Mouse (Mus musculus): Measurements from ENCODE around the gene Cdk14. TPM values are rescaled to one million over a fixed set of nuclear protein-coding genes. Genes with fewer than 3 reads are reported as not detected.

The Cdk14 gene
- polyA plus RNA-seq, 1 experiment from 2014 or later: 19.7 TPM

- H3K9me3 ChIP-seq (ENCODE audit: low read length): no peaks in the 10 kb centered on the region
- H3K36me3 ChIP-seq (ENCODE audit: insufficient read depth, low read length): no peaks in the 10 kb centered on the region
- peak; percentile 91 for TF ChIP-seq EP300 (IDR thresholded peaks at IDR 0.05)
- no peak for TF ChIP-seq CTCF (IDR thresholded peaks at IDR 0.05)
- peak; percentile 89 for ATAC-seq
- WGBS: 15% methylated on average over 3 of the region's 3 CpGs
- no peak overlapping the region for H3K4me2 ChIP-seq (replicated peaks; ENCODE audit: low read depth, low read length)
- peaks cover 6% of the 10 kb centered on the region; the same call in 1 of the 2 replicates for H3K4me1 ChIP-seq (ENCODE audit: insufficient read depth, low read depth, low read length)
- no peak overlapping the region for H3K9ac ChIP-seq (replicated peaks; ENCODE audit: low read depth)
- H3K4me3 ChIP-seq (ENCODE audit: low read depth, low read length): no peak overlapping the region
- peak overlapping the region; percentile 39 for H3K27ac ChIP-seq (ENCODE audit: low read length)
- DNase-seq (ENCODE audit: low spot score): peak; percentile 92
- H3K27me3 ChIP-seq (replicated peaks; ENCODE audit: insufficient read depth, low read length): no peaks in the 10 kb centered on the region
Observed at GRCm38 (mm10) chr5:5359915-5360314, 60.2 kb downstream of the Cdk14 start.

- H3K27ac ChIP-seq (ENCODE audit: low read length): no peak overlapping the region
- H3K9me3 ChIP-seq (ENCODE audit: low read length): no peaks in the 10 kb centered on the region
- H3K9ac ChIP-seq (replicated peaks; ENCODE audit: low read depth): no peak overlapping the region
- ATAC-seq (peak; percentile 6; the same call in 1 of the 2 replicates), DNase-seq (ENCODE audit: low spot score) (no peak)
- H3K4me1 ChIP-seq (ENCODE audit: insufficient read depth, low read depth, low read length): peaks cover 6% of the 10 kb centered on the region; the same call in 1 of the 2 replicates
- H3K27me3 ChIP-seq (replicated peaks; ENCODE audit: insufficient read depth, low read length): no peaks in the 10 kb centered on the region
- no peak for TF ChIP-seq EP300 (IDR thresholded peaks at IDR 0.05)
- peak; percentile 59 for TF ChIP-seq CTCF (IDR thresholded peaks at IDR 0.05)
- no peak overlapping the region for H3K4me3 ChIP-seq (ENCODE audit: low read depth, low read length)
- no peak overlapping the region for H3K4me2 ChIP-seq (replicated peaks; ENCODE audit: low read depth, low read length)
- 94% methylated on average over 5 of the region's 5 CpGs for WGBS
- no peaks in the 10 kb centered on the region for H3K36me3 ChIP-seq (ENCODE audit: insufficient read depth, low read length)
Observed at GRCm38 (mm10) chr5:5359370-5359769, 60.7 kb downstream of the Cdk14 start.

- DNase-seq (ENCODE audit: low spot score): no peak
- no peaks in the 10 kb centered on the region for H3K9me3 ChIP-seq (ENCODE audit: low read length)
- peaks cover 6% of the 10 kb centered on the region; the same call in 1 of the 2 replicates for H3K4me1 ChIP-seq (ENCODE audit: insufficient read depth, low read depth, low read length)
- peak; percentile 5; the same call in 1 of the 2 replicates for ATAC-seq
- H3K4me2 ChIP-seq (replicated peaks; ENCODE audit: low read depth, low read length): no peak overlapping the region
- 62% methylated on average over 18 of the region's 18 CpGs for WGBS
- no peaks in the 10 kb centered on the region for H3K27me3 ChIP-seq (replicated peaks; ENCODE audit: insufficient read depth, low read length)
- H3K4me3 ChIP-seq (ENCODE audit: low read depth, low read length): no peak overlapping the region
- no peak overlapping the region for H3K9ac ChIP-seq (replicated peaks; ENCODE audit: low read depth)
- H3K36me3 ChIP-seq (ENCODE audit: insufficient read depth, low read length): no peaks in the 10 kb centered on the region
- peak overlapping the region; percentile 62 for H3K27ac ChIP-seq (ENCODE audit: low read length)
- TF ChIP-seq EP300 (IDR thresholded peaks at IDR 0.05): no peak
- TF ChIP-seq CTCF (IDR thresholded peaks at IDR 0.05): no peak
Observed at GRCm38 (mm10) chr5:5358019-5358717, 61.9 kb downstream of the Cdk14 start.

- no peak overlapping the region for H3K9ac ChIP-seq (replicated peaks; ENCODE audit: low read depth)
- H3K27me3 ChIP-seq (replicated peaks; ENCODE audit: insufficient read depth, low read length): no peaks in the 10 kb centered on the region
- DNase-seq (ENCODE audit: low spot score) (no peak), ATAC-seq (no peak)
- 19% methylated on average over 5 of the region's 5 CpGs for WGBS
- H3K9me3 ChIP-seq (ENCODE audit: low read length): no peaks in the 10 kb centered on the region
- H3K4me3 ChIP-seq (ENCODE audit: low read depth, low read length): no peak overlapping the region
- H3K4me2 ChIP-seq (replicated peaks; ENCODE audit: low read depth, low read length): no peak overlapping the region
- H3K4me1 ChIP-seq (ENCODE audit: insufficient read depth, low read depth, low read length): peaks cover 6% of the 10 kb centered on the region; the same call in 1 of the 2 replicates
- TF ChIP-seq CTCF (IDR thresholded peaks at IDR 0.05) (no peak), EP300 (IDR thresholded peaks at IDR 0.05) (peak; percentile 52; the same call in 1 of the 2 replicates)
- no peak overlapping the region for H3K27ac ChIP-seq (ENCODE audit: low read length)
- no peaks in the 10 kb centered on the region for H3K36me3 ChIP-seq (ENCODE audit: insufficient read depth, low read length)
Observed at GRCm38 (mm10) chr5:5354684-5355368, 65.3 kb downstream of the Cdk14 start.

GRCm38 (mm10) chr5:5353946-5354345 is 66.2 kb downstream of the Cdk14 start:
- Histone ChIP-seq H3K4me1 (ENCODE audit: insufficient read depth, low read depth, low read length) (peaks cover 6% of the 10 kb centered on the region; the same call in 1 of the 2 replicates), H3K9ac (replicated peaks; ENCODE audit: low read depth) (no peak overlapping the region), H3K27ac (ENCODE audit: low read length) (no peak overlapping the region), H3K27me3 (replicated peaks; ENCODE audit: insufficient read depth, low read length) (no peaks in the 10 kb centered on the region), H3K4me2 (replicated peaks; ENCODE audit: low read depth, low read length) (no peak overlapping the region), H3K9me3 (ENCODE audit: low read length) (no peaks in the 10 kb centered on the region), H3K4me3 (ENCODE audit: low read depth, low read length) (no peak overlapping the region), H3K36me3 (ENCODE audit: insufficient read depth, low read length) (no peaks in the 10 kb centered on the region)
- ATAC-seq (no peak), DNase-seq (ENCODE audit: low spot score) (no peak)
- WGBS: 38% methylated on average over 1 of the region's 1 CpGs
- TF ChIP-seq EP300 (IDR thresholded peaks at IDR 0.05): no peak
- no peak for TF ChIP-seq CTCF (IDR thresholded peaks at IDR 0.05)

- ATAC-seq: no peak
- no peak overlapping the region for H3K4me2 ChIP-seq (replicated peaks; ENCODE audit: low read depth, low read length)
- 57% methylated on average over 5 of the region's 5 CpGs for WGBS
- no peak overlapping the region for H3K27ac ChIP-seq (ENCODE audit: low read length)
- H3K4me1 ChIP-seq (ENCODE audit: insufficient read depth, low read depth, low read length): peaks cover 20% of the 10 kb centered on the region
- H3K27me3 ChIP-seq (replicated peaks; ENCODE audit: insufficient read depth, low read length): no peaks in the 10 kb centered on the region
- H3K9me3 ChIP-seq (ENCODE audit: low read length): no peaks in the 10 kb centered on the region
- H3K36me3 ChIP-seq (ENCODE audit: insufficient read depth, low read length): no peaks in the 10 kb centered on the region
- DNase-seq (ENCODE audit: low spot score): no peak
- H3K9ac ChIP-seq (replicated peaks; ENCODE audit: low read depth): no peak overlapping the region
- no peak overlapping the region for H3K4me3 ChIP-seq (ENCODE audit: low read depth, low read length)
- TF ChIP-seq CTCF (IDR thresholded peaks at IDR 0.05): no peak
- TF ChIP-seq EP300 (IDR thresholded peaks at IDR 0.05): no peak
Observed at GRCm38 (mm10) chr5:5344646-5345045, 75.5 kb downstream of the Cdk14 start.
